Mouse (Mus musculus): ENCODE measurements around the gene Pum2.
A peak's percentile ranks its signal among the peaks of the same experiment; 100 is the strongest.

Gene Pum2

GRCm38 (mm10) chr12:8761058-8761457 lies 87.1 kb downstream of the Pum2 start:
- no peak for DNase-seq (ENCODE audit: low spot score in 2 of 2)

GRCm38 (mm10) chr12:8762667-8763066 lies 88.7 kb downstream of the Pum2 start:
- no peak for DNase-seq (ENCODE audit: low spot score in 2 of 2)

GRCm38 (mm10) chr12:8764221-8764930 lies 90.4 kb downstream of the Pum2 start:
- DNase-seq (ENCODE audit: low spot score in 2 of 2) = no peak

GRCm38 (mm10) chr12:8770946-8771843 lies 97.3 kb downstream of the Pum2 start, which contains the start of gene Sdc1:
Gene Sdc1, plus strand, starts transcription at chr12:8771323.
- peak; percentile 24 to 62 for DNase-seq (ENCODE audit: low spot score in 2 of 2)

GRCm38 (mm10) chr12:8771844-8772380 lies 98.0 kb downstream of the Pum2 start:
- no peak for DNase-seq (ENCODE audit: low spot score in 2 of 2)

GRCm38 (mm10) chr12:8772451-8773143 lies 98.7 kb downstream of the Pum2 start:
- peak in 1 of 2 experiments; percentile 26 for DNase-seq (ENCODE audit: low spot score in 2 of 2)

- DNase-seq (ENCODE audit: low spot score in 2 of 2) = no peak
These were observed 99.4 kb downstream of the Pum2 start for GRCm38 (mm10) chr12:8773336-8773735.

GRCm38 (mm10) chr12:8774183-8774582 lies 100.2 kb downstream of the Pum2 start:
- DNase-seq (ENCODE audit: low spot score in 2 of 2) = no peak

- DNase-seq (ENCODE audit: low spot score in 2 of 2) = no peak
These were observed 102.3 kb downstream of the Pum2 start for GRCm38 (mm10) chr12:8776206-8776605.

- DNase-seq (ENCODE audit: low spot score in 2 of 2) = no peak
These were observed 102.8 kb downstream of the Pum2 start for GRCm38 (mm10) chr12:8776741-8777140.

GRCm38 (mm10) chr12:8778106-8778505 lies 104.2 kb downstream of the Pum2 start:
- DNase-seq (ENCODE audit: low spot score in 2 of 2) = no peak

- DNase-seq (ENCODE audit: low spot score in 2 of 2) = no peak
These were observed 105.9 kb downstream of the Pum2 start for GRCm38 (mm10) chr12:8779851-8780250.

- DNase-seq (ENCODE audit: low spot score in 2 of 2) = no peak
These were observed 107.2 kb downstream of the Pum2 start for GRCm38 (mm10) chr12:8781121-8781520.

- DNase-seq (ENCODE audit: low spot score in 2 of 2) = no peak
These were observed 107.9 kb downstream of the Pum2 start for GRCm38 (mm10) chr12:8781681-8782378.

- DNase-seq (ENCODE audit: low spot score in 2 of 2) = no peak
These were observed 108.6 kb downstream of the Pum2 start for GRCm38 (mm10) chr12:8782565-8782964.

GRCm38 (mm10) chr12:8784189-8784588 lies 110.3 kb downstream of the Pum2 start:
- DNase-seq (ENCODE audit: low spot score in 2 of 2) = no peak

- DNase-seq (ENCODE audit: low spot score in 2 of 2) = no peak
These were observed 112.5 kb downstream of the Pum2 start for GRCm38 (mm10) chr12:8786476-8786875.

- DNase-seq (ENCODE audit: low spot score in 2 of 2) = no peak
These were observed 113.2 kb downstream of the Pum2 start for GRCm38 (mm10) chr12:8786984-8787730.

- no peak for DNase-seq (ENCODE audit: low spot score in 2 of 2)
These were observed 114.5 kb downstream of the Pum2 start for GRCm38 (mm10) chr12:8788469-8788868.

- no peak for DNase-seq (ENCODE audit: low spot score in 2 of 2)
These were observed 116.7 kb downstream of the Pum2 start for GRCm38 (mm10) chr12:8790615-8791014.

All from frontal cortex, postnatal 10 days (tissue).